Mouse (Mus musculus): ENCODE measurements at regions not wholly inside any gene's neighbourhood (a gene's known extent, or its start where the extent isn't known, plus 50 kb on each side); places are given as distances from the start of the nearest gene placed in this dataset.

DNA sequence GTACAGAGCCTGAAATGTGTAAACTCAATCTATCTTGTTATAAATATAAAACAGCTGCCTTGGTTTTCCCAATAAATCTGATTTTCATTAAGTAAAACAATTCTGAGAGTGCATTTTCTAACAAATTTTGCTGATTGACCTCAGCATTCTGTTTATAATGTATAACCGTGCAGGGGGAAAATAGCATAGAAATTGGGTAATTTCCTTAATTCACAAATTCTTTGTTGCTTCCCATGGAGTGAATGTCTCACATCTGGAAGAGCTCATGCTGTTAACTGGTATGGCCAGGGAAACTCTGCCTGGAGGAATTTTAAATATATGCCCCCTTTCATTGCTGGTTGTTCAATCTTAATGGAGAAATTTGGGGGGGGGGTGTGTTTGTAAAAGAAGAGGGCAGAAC is 317.4 kb upstream of the Thbs1 start:
- TF ChIP-seq CTCF (IDR thresholded peaks at IDR 0.05; ENCODE audit: extremely low read depth, insufficient read depth, insufficient read length, insufficient replicate concordance) (no peak), POLR2A (IDR thresholded peaks at IDR 0.05; ENCODE audit: low read depth, low read length) (no peak)

Measured in spleen, adult 2 months (tissue).